Mouse (Mus musculus): Measurements from ENCODE around the gene Tsen54.
A peak's percentile ranks its signal among the peaks of the same experiment; 100 is the strongest.

Tsen54 gene

GRCm38 (mm10) chr11:115803072-115803709 is 11.3 kb upstream of the Tsen54 start:
- no peak for DNase-seq (ENCODE audit: low read depth, low spot score)

- DNase-seq (ENCODE audit: low read depth, low spot score): no peak
These were observed 9.5 kb upstream of the Tsen54 start for GRCm38 (mm10) chr11:115805005-115805404.

GRCm38 (mm10) chr11:115806154-115806553 is 8.4 kb upstream of the Tsen54 start:
- no peak for DNase-seq (ENCODE audit: low read depth, low spot score)

GRCm38 (mm10) chr11:115807306-115807705 is 7.2 kb upstream of the Tsen54 start:
- no peak for DNase-seq (ENCODE audit: low read depth, low spot score)

- no peak for DNase-seq (ENCODE audit: low read depth, low spot score)
These were observed 6.6 kb upstream of the Tsen54 start for GRCm38 (mm10) chr11:115807971-115808370.

- no peak for DNase-seq (ENCODE audit: low read depth, low spot score)
These were observed 5.7 kb upstream of the Tsen54 start for GRCm38 (mm10) chr11:115808696-115809310.

GRCm38 (mm10) chr11:115809311-115809781 is 5.2 kb upstream of the Tsen54 start:
- DNase-seq (ENCODE audit: low read depth, low spot score): no peak

- DNase-seq (ENCODE audit: low read depth, low spot score): no peak
These were observed 4.1 kb upstream of the Tsen54 start for GRCm38 (mm10) chr11:115810377-115810776.

GRCm38 (mm10) chr11:115811381-115812093 is 3.0 kb upstream of the Tsen54 start:
- DNase-seq (ENCODE audit: low read depth, low spot score): no peak

- DNase-seq (ENCODE audit: low read depth, low spot score): no peak
These were observed 2.4 kb upstream of the Tsen54 start for GRCm38 (mm10) chr11:115812095-115812494.

- DNase-seq (ENCODE audit: low read depth, low spot score): no peak
These were observed 1.7 kb upstream of the Tsen54 start for GRCm38 (mm10) chr11:115812533-115813420.

GRCm38 (mm10) chr11:115813507-115814296 is 822 bp upstream of the Tsen54 start, which contains the start of gene Caskin2:
Gene Caskin2, minus strand, starts transcription at chr11:115813639.
- peak; percentile 78 for DNase-seq (ENCODE audit: low read depth, low spot score)

- no peak for DNase-seq (ENCODE audit: low read depth, low spot score)
These were observed 2.8 kb downstream of the Tsen54 start for GRCm38 (mm10) chr11:115817331-115817730.

GRCm38 (mm10) chr11:115819915-115820623 is 5.5 kb downstream of the Tsen54 start:
- no peak for DNase-seq (ENCODE audit: low read depth, low spot score)

GRCm38 (mm10) chr11:115821001-115821400 is 6.5 kb downstream of the Tsen54 start:
- no peak for DNase-seq (ENCODE audit: low read depth, low spot score)

GRCm38 (mm10) chr11:115823774-115824740 is 9.5 kb downstream of the Tsen54 start, which contains the start of gene Llgl2:
Gene Llgl2, plus strand, starts transcription at chr11:115824049.
- no peak for DNase-seq (ENCODE audit: low read depth, low spot score)

GRCm38 (mm10) chr11:115824813-115825212 is 10.3 kb downstream of the Tsen54 start:
- no peak for DNase-seq (ENCODE audit: low read depth, low spot score)

GRCm38 (mm10) chr11:115826487-115826886 is 12.0 kb downstream of the Tsen54 start:
- no peak for DNase-seq (ENCODE audit: low read depth, low spot score)

GRCm38 (mm10) chr11:115827624-115828023 is 13.1 kb downstream of the Tsen54 start:
- no peak for DNase-seq (ENCODE audit: low read depth, low spot score)

All from brain, embryonic 18.5 days (tissue).